10 mouse cellular contexts compared by ENCODE assay signal in genomic region chr9:27307265-27307664, GRCm38 (mm10). TPM values are rescaled to one million over a fixed set of nuclear protein-coding genes. Genes with fewer than 3 reads are reported as not detected.
DNase-seq lines count a peak whose midpoint lies in the region; ATAC-seq and TF ChIP-seq lines count a peak whose summit lies in the region.
"Had no signal": no experiment of that assay in that cellular context is flagged by ENCODE, and none has a peak within 500 bp of the region (broad histone marks: within the 10 kb centered on the region; RNA-seq: fewer than 3 reads in every experiment).

No protein-coding gene starts in this region.

- peak; percentile 57 for DNase-seq in ZHBTc4 (ENCODE audit: low read depth, low spot score)
- peak; percentile 73 to 86 for DNase-seq in cerebellum, adult 2 months
- DNase-seq in hindbrain, embryonic 10.5 days (ENCODE audit: low spot score) = no peak
- DNase-seq in midbrain, postnatal 0 days (ENCODE audit: low spot score) = peak; percentile 89
- no peak for DNase-seq in spleen, adult 18-20 months
- DNase-seq in adrenal gland, postnatal 4 days (ENCODE audit: low spot score in 2 of 2) = no peak
- no peak for DNase-seq in heart, postnatal 25 days (ENCODE audit: low spot score)
- DNase-seq: lung, postnatal 36 days had no signal

- peak overlapping the region; percentile 52 for H3K9ac ChIP-seq in midbrain, postnatal 0 days (replicated peaks; ENCODE audit: low read length, poor library complexity, severe bottlenecking)
- H3K9ac ChIP-seq: embryonic facial prominence, embryonic 13.5 days had no signal

- intact Hi-C loops in heart, postnatal 25 days (cut with DNase I) = no loop called here

- peaks cover 61% of the 10 kb centered on the region for H3K4me1 ChIP-seq in cerebellum, adult 2 months (ENCODE audit: control insufficient read depth, insufficient read depth, low read length)
- H3K4me1 ChIP-seq in hindbrain, embryonic 10.5 days (replicated peaks) = peaks cover 68% of the 10 kb centered on the region
- peaks cover 49% of the 10 kb centered on the region for H3K4me1 ChIP-seq in midbrain, postnatal 0 days (ENCODE audit: insufficient read depth, low read length)

- peaks cover 27% of the 10 kb centered on the region for H3K36me3 ChIP-seq in hindbrain, embryonic 10.5 days
- 0 out of 2 replicates have a peak, but pooled peaks cover 6% of the 10 kb centered on the region for H3K36me3 ChIP-seq in midbrain, postnatal 0 days (ENCODE audit: insufficient read depth, low read length)
- H3K36me3 ChIP-seq: embryonic facial prominence, embryonic 13.5 days had no signal

- peak overlapping the region; percentile 24 for H3K4me3 ChIP-seq in cerebellum, adult 2 months (replicated peaks; ENCODE audit: insufficient read depth, low read depth, low read length)
- H3K4me3 ChIP-seq in hindbrain, embryonic 10.5 days = no peak overlapping the region
- no peak overlapping the region for H3K4me3 ChIP-seq in midbrain, postnatal 0 days (ENCODE audit: low read depth, low read length)
- H3K4me3 ChIP-seq: embryonic facial prominence, embryonic 13.5 days had no signal

- H3K4me2 ChIP-seq in midbrain, postnatal 0 days (ENCODE audit: low read depth, low read length, poor library complexity, severe bottlenecking) = no peak overlapping the region
- H3K4me2 ChIP-seq: embryonic facial prominence, embryonic 13.5 days had no signal

- peak; percentile 26; the same call in 1 of the 2 replicates for TF ChIP-seq POLR2A in cerebellum, adult 2 months (IDR thresholded peaks at IDR 0.05; ENCODE audit: borderline replicate concordance, insufficient read depth, low read length)

- H3K27ac ChIP-seq in cerebellum, adult 2 months (ENCODE audit: insufficient read depth, low read length) = peak overlapping the region; percentile 73
- H3K27ac ChIP-seq in hindbrain, embryonic 10.5 days = peak overlapping the region; percentile 76
- H3K27ac ChIP-seq in midbrain, postnatal 0 days (ENCODE audit: low read depth, low read length) = peak overlapping the region; percentile 90
- H3K27ac ChIP-seq: embryonic facial prominence, embryonic 13.5 days had no signal

- H3K27me3 ChIP-seq in cerebellum, adult 2 months (ENCODE audit: control insufficient read depth, insufficient read depth, low read length) = no peaks in the 10 kb centered on the region
- H3K27me3 ChIP-seq in hindbrain, embryonic 10.5 days (ENCODE audit: insufficient read depth, poor library complexity, severe bottlenecking) = no peaks in the 10 kb centered on the region
- H3K27me3 ChIP-seq in midbrain, postnatal 0 days (ENCODE audit: insufficient read depth, low read length) = no peaks in the 10 kb centered on the region

- H3K9me3 ChIP-seq in hindbrain, embryonic 10.5 days = no peaks in the 10 kb centered on the region
- no peaks in the 10 kb centered on the region for H3K9me3 ChIP-seq in midbrain, postnatal 0 days (ENCODE audit: low read length)
- H3K9me3 ChIP-seq: embryonic facial prominence, embryonic 13.5 days had no signal

- TF ChIP-seq CTCF in cerebellum, adult 2 months (IDR thresholded peaks at IDR 0.05; ENCODE audit: borderline replicate concordance, insufficient read depth, low read depth, low read length) = no peak
- peak; percentile 42 for TF ChIP-seq CTCF in midbrain, postnatal 0 days (IDR thresholded peaks at IDR 0.05)

- ATAC-seq in midbrain, postnatal 0 days (ENCODE audit: low FRiP score) = peak; percentile 86
- no peak for ATAC-seq in granulocyte monocyte progenitor cell, adult 5-6 weeks (replicated peaks; ENCODE audit: poor library complexity, severe bottlenecking)

- WGBS in cerebellum, adult 2 months = 0% methylated on average over 3 of the region's 3 CpGs
- WGBS in hindbrain, embryonic 10.5 days = 16% methylated on average over 3 of the region's 3 CpGs
- WGBS in midbrain, postnatal 0 days = 0% methylated on average over 2 of the region's 3 CpGs

RNA-seq across cellular contexts. Expression of gene Igsf9b, which starts 8.3 kb away (rescaled TPM):
- 25.7 and 31.6 TPM in 2 replicates for polyA plus RNA-seq in cerebellum, adult 2 months (2012; rRNA removed)
- 6.8 and 6.9 TPM in 2 replicates for polyA plus RNA-seq in hindbrain, embryonic 10.5 days (2016; fragmentation: Nextera tagmentation; extraction: Ambion mirVana)
- total RNA-seq in midbrain, postnatal 0 days (2014; rRNA removed) = 64.8 and 83.3 TPM in 2 replicates
- 17.4 and 19.3 TPM in 2 replicates for polyA plus RNA-seq in midbrain, postnatal 0 days (2015; fragmentation: Nextera tagmentation; extraction: Ambion mirVana)
- total RNA-seq in adrenal gland, postnatal 4 days (2021) = 1 to 10 TPM; 6.7 to 8.2 TPM
- 1 to 10 TPM; 7.2 to 8.6 TPM for total RNA-seq in heart, postnatal 25 days (2021)
- not detected in 2 replicates for total RNA-seq in granulocyte monocyte progenitor cell, adult 5-6 weeks (2014; fragmentation: Nextera tagmentation)
- total RNA-seq in granulocyte monocyte progenitor cell, adult 5-6 weeks (2017) = 0.10 TPM in 1 of 2 replicates, not detected in the other

Comparison
In these comparisons a context has a peak if more than half of its experiments do, and no peak if none do; other contexts are left out.
1. DNase-seq: peak in ZHBTc4 (single experiment), cerebellum, adult 2 months (2 of 2) and midbrain, postnatal 0 days (single experiment); none in hindbrain, embryonic 10.5 days (single experiment), spleen, adult 18-20 months (0 of 2), adrenal gland, postnatal 4 days (0 of 2) and heart, postnatal 25 days (single experiment).
2. RNA of gene Igsf9b, which starts 8.3 kb away (total RNA-seq): 64.8 to 83.3 TPM in midbrain, postnatal 0 days, 7.2 to 8.6 TPM in heart, postnatal 25 days and 6.7 to 8.2 TPM in adrenal gland, postnatal 4 days; 0.10 TPM in granulocyte monocyte progenitor cell, adult 5-6 weeks; every median in the first group is over 4 times any median in the second.
3. Peak in every context shown above with its lines, with median percentiles within 50 percentile points of each other: H3K27ac ChIP-seq.